Mouse (Mus musculus) liver, postnatal 0 days (tissue): ENCODE measurements around the gene Thg1l.

Source experiments
- CTCF ChIP-seq: sonication (generic); IDR thresholded peaks from 2 replicates; pipeline ENCODE4 v1.5.1; 2016; ENCODE audit warnings: antibody characterized with exemption, low read depth
- EP300 ChIP-seq: IDR thresholded peaks from 2 replicates; pipeline ENCODE4 v1.6.1; 2016; ENCODE audit warnings: antibody characterized with exemption, low read depth, mild to moderate bottlenecking

DNA sequence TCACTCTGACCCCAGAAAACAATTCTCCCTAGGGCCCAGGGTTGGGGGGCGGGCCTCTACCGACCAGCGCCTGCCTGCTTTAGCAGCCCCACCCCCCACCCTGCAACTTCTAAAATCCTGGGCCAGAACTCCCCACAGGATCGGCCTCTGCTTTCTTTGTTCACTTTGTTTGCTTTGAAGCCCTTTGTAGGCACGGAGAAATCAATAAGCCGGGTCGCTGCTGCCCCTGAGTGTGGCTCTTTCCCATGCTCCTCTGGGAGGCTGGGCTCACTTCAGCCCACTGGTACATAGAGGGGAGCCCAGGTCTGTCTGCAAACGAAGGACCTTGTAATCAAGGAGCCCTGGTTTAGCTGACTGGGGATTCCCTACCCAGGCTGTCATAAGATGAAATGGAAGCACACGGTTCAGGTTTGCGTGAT, 33.8 kb downstream of the Thg1l start:
- TF ChIP-seq CTCF (no peak), EP300 (no peak)
